Comparison of ENCODE assay signal across 7 mouse cellular contexts in the genomic region with DNA sequence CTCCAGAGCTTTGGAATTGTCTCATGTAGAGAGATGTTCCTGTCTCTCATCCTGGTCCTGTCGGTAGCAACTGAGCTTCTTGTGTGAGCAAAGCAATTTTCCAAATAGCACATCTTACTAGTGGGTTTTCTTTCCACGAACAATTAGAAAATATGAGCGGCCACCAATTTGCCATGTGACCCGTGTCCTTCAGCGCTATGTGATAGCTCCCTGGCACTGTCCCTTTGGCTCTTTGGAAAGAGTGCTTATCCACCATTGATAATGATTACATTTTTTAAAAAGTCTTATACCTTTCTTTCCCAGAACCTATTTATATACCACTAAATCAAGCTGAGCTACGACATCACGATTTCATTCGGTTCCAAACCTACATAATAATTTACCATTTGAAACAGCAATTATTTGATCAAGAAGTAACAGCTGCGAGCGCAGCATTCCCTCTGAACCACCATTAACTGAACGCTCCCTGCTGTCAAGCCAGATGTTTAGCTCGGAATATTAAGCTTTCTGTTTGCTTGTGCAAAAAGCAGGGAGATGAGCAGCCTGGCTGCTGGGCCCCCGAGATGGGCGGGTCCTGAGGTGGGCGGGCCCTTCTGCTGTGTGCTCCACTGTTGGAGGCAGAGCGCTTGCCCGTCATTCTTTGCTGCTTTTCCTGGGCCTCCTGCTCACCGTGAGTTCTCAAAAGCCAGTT. TPM values are rescaled to one million over a fixed set of nuclear protein-coding genes. Genes with fewer than 3 reads are reported as not detected.
A peak's percentile ranks its signal among the peaks of the same experiment; 100 is the strongest.
DNase-seq lines count a peak whose midpoint lies in the region; ATAC-seq and TF ChIP-seq lines count a peak whose summit lies in the region.

No protein-coding gene starts in this region.

- no peaks in the 10 kb centered on the region for H3K36me3 ChIP-seq in ES-Bruce4 (ENCODE audit: control insufficient read depth, insufficient read depth, low read length, poor library complexity, severe bottlenecking)
- no peaks in the 10 kb centered on the region for H3K36me3 ChIP-seq in forebrain, embryonic 14.5 days (ENCODE audit: control insufficient read depth, insufficient read depth, low read length)
- H3K36me3 ChIP-seq in hindbrain, embryonic 11.5 days (ENCODE audit: control insufficient read depth, insufficient read depth, low read length) = no peaks in the 10 kb centered on the region
- no peaks in the 10 kb centered on the region for H3K36me3 ChIP-seq in limb, embryonic 10.5 days
- H3K36me3 ChIP-seq in midbrain, embryonic 14.5 days (ENCODE audit: control insufficient read depth, insufficient read depth, low read length) = no peaks in the 10 kb centered on the region

- no peak overlapping the region for H3K9ac ChIP-seq in ES-Bruce4 (ENCODE audit: low read depth, poor library complexity, severe bottlenecking)
- H3K9ac ChIP-seq in forebrain, embryonic 14.5 days (ENCODE audit: low read length) = no peak overlapping the region; the same call in 1 of the 2 replicates
- peak overlapping the region; percentile 12; the same call in 1 of the 2 replicates for H3K9ac ChIP-seq in hindbrain, embryonic 11.5 days (ENCODE audit: low read depth, low read length)
- H3K9ac ChIP-seq in midbrain, embryonic 14.5 days (replicated peaks; ENCODE audit: low read length) = no peak overlapping the region

- TF ChIP-seq POLR2A in ES-Bruce4 (IDR thresholded peaks at IDR 0.05; ENCODE audit: insufficient read depth, low read length) = no peak

- TF ChIP-seq EP300 in ES-Bruce4 (IDR thresholded peaks at IDR 0.05; ENCODE audit: insufficient read depth, low read depth, low read length) = no peak

- peak overlapping the region; percentile 34 for H3K4me2 ChIP-seq in forebrain, embryonic 14.5 days (ENCODE audit: low read length)
- peak overlapping the region; percentile 34 for H3K4me2 ChIP-seq in hindbrain, embryonic 11.5 days (replicated peaks; ENCODE audit: low read depth, low read length)
- H3K4me2 ChIP-seq in midbrain, embryonic 14.5 days (ENCODE audit: low read length) = peak overlapping the region; percentile 34

- 41% methylated on average over 18 of the region's 18 CpGs for WGBS in forebrain, embryonic 14.5 days
- 48% methylated on average over 18 of the region's 18 CpGs for WGBS in hindbrain, embryonic 11.5 days
- WGBS in limb, embryonic 10.5 days = 48% methylated on average over 18 of the region's 18 CpGs
- WGBS in midbrain, embryonic 14.5 days = 41% methylated on average over 18 of the region's 18 CpGs

- H3K4me1 ChIP-seq in ES-Bruce4 (ENCODE audit: control insufficient read depth, insufficient read depth, low read length) = no peaks in the 10 kb centered on the region
- peaks cover 2% of the 10 kb centered on the region; the same call in 1 of the 2 replicates for H3K4me1 ChIP-seq in forebrain, embryonic 14.5 days (ENCODE audit: control insufficient read depth, insufficient read depth, low read length)
- no peaks in the 10 kb centered on the region; the same call in 1 of the 2 replicates for H3K4me1 ChIP-seq in hindbrain, embryonic 11.5 days (replicated peaks; ENCODE audit: control insufficient read depth, insufficient read depth, low read length)
- peaks cover 20% of the 10 kb centered on the region for H3K4me1 ChIP-seq in limb, embryonic 10.5 days
- H3K4me1 ChIP-seq in midbrain, embryonic 14.5 days (ENCODE audit: control insufficient read depth, insufficient read depth, low read length) = no peaks in the 10 kb centered on the region; the same call in 1 of the 2 replicates

- no peaks in the 10 kb centered on the region for H3K27me3 ChIP-seq in ES-Bruce4 (ENCODE audit: control insufficient read depth, insufficient read depth, low read length, poor library complexity, severe bottlenecking)
- H3K27me3 ChIP-seq in forebrain, embryonic 14.5 days (replicated peaks; ENCODE audit: control insufficient read depth, insufficient read depth, low read length) = no peaks in the 10 kb centered on the region
- H3K27me3 ChIP-seq in hindbrain, embryonic 11.5 days (ENCODE audit: control insufficient read depth, insufficient read depth, low read length) = no peaks in the 10 kb centered on the region
- no peaks in the 10 kb centered on the region for H3K27me3 ChIP-seq in limb, embryonic 10.5 days (ENCODE audit: low read depth, poor library complexity, severe bottlenecking)
- H3K27me3 ChIP-seq in midbrain, embryonic 14.5 days (ENCODE audit: control insufficient read depth, insufficient read depth, low read length) = no peaks in the 10 kb centered on the region; the same call in 1 of the 2 replicates

- peak; percentile 96 for ATAC-seq in forebrain, embryonic 14.5 days
- peak; percentile 89 for ATAC-seq in hindbrain, embryonic 11.5 days (ENCODE audit: low FRiP score)
- peak; percentile 78 for ATAC-seq in midbrain, embryonic 14.5 days (ENCODE audit: low FRiP score, low TSS enrichment)

- H3K4me3 ChIP-seq in ES-Bruce4 (ENCODE audit: low read depth, low read length) = 0 out of 2 replicates have a peak overlapping the region, but pooled peaks have one; percentile 26
- no peak overlapping the region for H3K4me3 ChIP-seq in forebrain, embryonic 14.5 days (ENCODE audit: low read depth, low read length)
- H3K4me3 ChIP-seq in hindbrain, embryonic 11.5 days (ENCODE audit: low read depth, low read length) = no peak overlapping the region
- peak overlapping the region; percentile 40 for H3K4me3 ChIP-seq in limb, embryonic 10.5 days
- H3K4me3 ChIP-seq in midbrain, embryonic 14.5 days (replicated peaks; ENCODE audit: low read depth, low read length) = no peak overlapping the region

- TF ChIP-seq CTCF in ES-Bruce4 (IDR thresholded peaks at IDR 0.05; ENCODE audit: low read depth, low read length) = no peak

- H3K9me3 ChIP-seq in ES-Bruce4 (replicated peaks; ENCODE audit: control insufficient read depth, insufficient read depth, low read length, poor library complexity, severe bottlenecking) = no peaks in the 10 kb centered on the region
- H3K9me3 ChIP-seq in forebrain, embryonic 14.5 days (replicated peaks; ENCODE audit: control insufficient read depth, low read length) = no peaks in the 10 kb centered on the region
- no peaks in the 10 kb centered on the region for H3K9me3 ChIP-seq in hindbrain, embryonic 11.5 days (ENCODE audit: control insufficient read depth, low read length)
- H3K9me3 ChIP-seq in limb, embryonic 10.5 days (replicated peaks) = no peaks in the 10 kb centered on the region
- no peaks in the 10 kb centered on the region for H3K9me3 ChIP-seq in midbrain, embryonic 14.5 days (ENCODE audit: control insufficient read depth, low read length)

- H3K27ac ChIP-seq in ES-Bruce4 (ENCODE audit: insufficient read depth, low read length) = no peak overlapping the region
- peak overlapping the region; percentile 63 for H3K27ac ChIP-seq in forebrain, embryonic 14.5 days (ENCODE audit: low read depth, low read length)
- no peak overlapping the region for H3K27ac ChIP-seq in hindbrain, embryonic 11.5 days (ENCODE audit: low read depth, low read length)
- peak overlapping the region; percentile 50; the same call in 1 of the 2 replicates for H3K27ac ChIP-seq in limb, embryonic 10.5 days
- peak overlapping the region; percentile 1; the same call in 1 of the 2 replicates for H3K27ac ChIP-seq in midbrain, embryonic 14.5 days (replicated peaks; ENCODE audit: low read depth, low read length)

- DNase-seq in adrenal gland, postnatal 14 days = peak; percentile 59
- peak; percentile 80 for DNase-seq in forebrain, embryonic 14.5 days (ENCODE audit: low spot score)
- peak; percentile 69 for DNase-seq in hindbrain, embryonic 11.5 days (ENCODE audit: low spot score)
- peak; percentile 62 for DNase-seq in limb, embryonic 10.5 days (ENCODE audit: low spot score)
- DNase-seq in midbrain, embryonic 14.5 days = peak; percentile 79
- peak; percentile 63 for DNase-seq in testis, postnatal 10 days (ENCODE audit: low spot score)

RNA-seq across cellular contexts. Expression of a gene that starts 20.8 kb away (rescaled TPM):
- 43.5 and 47.7 TPM in 2 replicates for polyA plus RNA-seq in ES-Bruce4 (2011; ENCODE audit: insufficient read depth, insufficient read length, low read depth, missing spikeins)
- total RNA-seq in adrenal gland, postnatal 14 days (2021) = 44.9 and 45.2 TPM in 2 replicates
- 58.5 and 85.3 TPM in 2 replicates for polyA plus RNA-seq in forebrain, embryonic 14.5 days (2014; fragmentation: Nextera tagmentation; extraction: Ambion mirVana)
- 45.1 and 49.6 TPM in 2 replicates for polyA plus RNA-seq in hindbrain, embryonic 11.5 days (2014; fragmentation: Nextera tagmentation; extraction: Ambion mirVana)
- 24.4 and 33.3 TPM in 2 replicates for polyA plus RNA-seq in limb, embryonic 10.5 days (2016; fragmentation: Nextera tagmentation; extraction: Ambion mirVana)
- polyA plus RNA-seq in midbrain, embryonic 14.5 days (2014; fragmentation: Nextera tagmentation; extraction: Ambion mirVana) = 147 and 165 TPM in 2 replicates

RNA-seq across cellular contexts. Expression of a gene that starts 52.3 kb away (rescaled TPM):
- polyA plus RNA-seq in ES-Bruce4 (2011; ENCODE audit: insufficient read depth, insufficient read length, low read depth, missing spikeins) = 79.3 and 83.0 TPM in 2 replicates
- 39.6 and 41.5 TPM in 2 replicates for total RNA-seq in adrenal gland, postnatal 14 days (2021)
- polyA plus RNA-seq in forebrain, embryonic 14.5 days (2014; fragmentation: Nextera tagmentation; extraction: Ambion mirVana) = 24.2 and 30.4 TPM in 2 replicates
- 38.9 and 40.9 TPM in 2 replicates for polyA plus RNA-seq in hindbrain, embryonic 11.5 days (2014; fragmentation: Nextera tagmentation; extraction: Ambion mirVana)
- polyA plus RNA-seq in limb, embryonic 10.5 days (2016; fragmentation: Nextera tagmentation; extraction: Ambion mirVana) = 30.1 and 34.7 TPM in 2 replicates
- polyA plus RNA-seq in midbrain, embryonic 14.5 days (2014; fragmentation: Nextera tagmentation; extraction: Ambion mirVana) = 19.6 and 28.4 TPM in 2 replicates

Comparison
In these comparisons a context has a peak if more than half of its experiments do, and no peak if none do; other contexts are left out.
1. H3K27ac ChIP-seq: peak in forebrain, embryonic 14.5 days (single experiment), limb, embryonic 10.5 days (single experiment) and midbrain, embryonic 14.5 days (single experiment); none in ES-Bruce4 (single experiment) and hindbrain, embryonic 11.5 days (single experiment).
2. H3K4me3 ChIP-seq: peak in ES-Bruce4 (single experiment) and limb, embryonic 10.5 days (single experiment); none in forebrain, embryonic 14.5 days (single experiment), hindbrain, embryonic 11.5 days (single experiment) and midbrain, embryonic 14.5 days (single experiment).
3. Peak in every context shown above with its lines, with median percentiles within 50 percentile points of each other: DNase-seq, ATAC-seq and H3K4me2 ChIP-seq.